Mouse (Mus musculus): Measurements from ENCODE around the gene Chid1. TPM values are rescaled to one million over a fixed set of nuclear protein-coding genes. Genes with fewer than 3 reads are reported as not detected.

The Chid1 gene
- total and polyA plus RNA-seq, 2 experiments: 24.2 to 45.1 TPM

DNA sequence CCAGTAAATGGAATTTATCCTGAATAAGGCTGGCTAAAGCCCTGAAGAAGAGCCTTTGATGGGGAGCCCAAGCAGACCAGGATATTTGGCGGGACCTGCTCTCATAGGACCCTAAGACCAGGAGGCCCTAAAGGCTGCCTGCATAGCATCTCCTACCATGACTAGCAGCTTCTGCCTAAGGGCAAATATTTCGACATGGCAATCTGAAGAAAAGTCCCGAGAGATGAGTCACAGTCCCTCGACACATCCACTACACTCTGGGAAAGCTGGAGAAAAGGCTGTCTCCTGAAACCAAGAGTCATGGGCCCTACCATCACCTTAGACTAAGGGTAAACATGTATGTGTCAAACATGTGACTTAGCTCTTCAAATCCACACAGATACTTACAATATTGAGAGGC lies 15.4 kb downstream of the Chid1 start:
- Histone ChIP-seq H3K36me3 (ENCODE audit: control insufficient read depth, insufficient read depth, low read length) (peaks cover 9% of the 10 kb centered on the region), H3K9ac (ENCODE audit: low read depth, low read length) (no peak overlapping the region)
- TF ChIP-seq CTCF (IDR thresholded peaks at IDR 0.05; ENCODE audit: low read depth, low read length) (no peak), POLR2A (IDR thresholded peaks at IDR 0.05; ENCODE audit: extremely low read depth, insufficient read depth, low read length) (no peak)

DNA sequence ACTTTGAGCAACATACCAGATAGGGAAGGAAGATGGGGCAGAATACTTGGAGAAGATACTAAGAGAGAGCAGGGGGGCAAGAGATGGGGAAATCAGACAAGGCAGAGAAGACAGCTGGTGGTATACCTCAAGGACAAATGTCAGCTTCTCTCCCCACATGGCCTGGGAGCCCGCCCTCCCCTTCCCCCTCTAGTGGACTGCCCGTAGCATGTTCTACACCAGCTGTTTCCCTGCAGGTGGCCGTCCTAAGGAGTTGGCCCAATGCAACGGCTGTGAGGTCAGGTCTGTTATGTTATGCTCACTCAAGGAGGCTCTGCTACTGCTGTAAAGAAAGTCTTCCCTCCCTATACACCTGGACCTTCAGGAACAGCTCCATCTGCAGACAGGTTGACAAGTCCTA lies 16.6 kb downstream of the Chid1 start:
- Histone ChIP-seq H3K4me1 (ENCODE audit: control insufficient read depth, insufficient read depth, low read length) (peaks cover 11% of the 10 kb centered on the region), H3K27ac (replicated peaks; ENCODE audit: insufficient read depth, low read depth, low read length) (no peak overlapping the region), H3K9ac (ENCODE audit: low read depth, low read length) (no peak overlapping the region), H3K27me3 (ENCODE audit: control insufficient read depth, insufficient read depth, low read length) (no peaks in the 10 kb centered on the region), H3K36me3 (ENCODE audit: control insufficient read depth, insufficient read depth, low read length) (peaks cover 7% of the 10 kb centered on the region), H3K4me3 (ENCODE audit: insufficient read depth, low read depth, low read length) (no peak overlapping the region), H3K79me2 (ENCODE audit: control insufficient read depth, insufficient read depth, low read length) (no peaks in the 10 kb centered on the region)
- TF ChIP-seq CTCF (IDR thresholded peaks at IDR 0.05; ENCODE audit: low read depth, low read length) (no peak), POLR2A (IDR thresholded peaks at IDR 0.05; ENCODE audit: extremely low read depth, insufficient read depth, low read length) (no peak)
- 92% methylated on average over 4 of the region's 4 CpGs for WGBS
- DNase-seq (ENCODE audit: extremely low read depth, low read depth, low spot score): no peak

More for the DNA sequence above, 15.4 kb downstream of the Chid1 start:
- no peak for DNase-seq (ENCODE audit: extremely low read depth, low read depth, low spot score)
- peaks cover 3% of the 10 kb centered on the region for H3K4me1 ChIP-seq (ENCODE audit: control insufficient read depth, insufficient read depth, low read length)
- no peak overlapping the region for H3K27ac ChIP-seq (replicated peaks; ENCODE audit: insufficient read depth, low read depth, low read length)
- H3K27me3 ChIP-seq (ENCODE audit: control insufficient read depth, insufficient read depth, low read length): no peaks in the 10 kb centered on the region
- WGBS: 91% methylated on average over 4 of the region's 4 CpGs
- H3K79me2 ChIP-seq (ENCODE audit: control insufficient read depth, insufficient read depth, low read length): no peaks in the 10 kb centered on the region
- H3K4me3 ChIP-seq (ENCODE audit: insufficient read depth, low read depth, low read length): no peak overlapping the region

DNA sequence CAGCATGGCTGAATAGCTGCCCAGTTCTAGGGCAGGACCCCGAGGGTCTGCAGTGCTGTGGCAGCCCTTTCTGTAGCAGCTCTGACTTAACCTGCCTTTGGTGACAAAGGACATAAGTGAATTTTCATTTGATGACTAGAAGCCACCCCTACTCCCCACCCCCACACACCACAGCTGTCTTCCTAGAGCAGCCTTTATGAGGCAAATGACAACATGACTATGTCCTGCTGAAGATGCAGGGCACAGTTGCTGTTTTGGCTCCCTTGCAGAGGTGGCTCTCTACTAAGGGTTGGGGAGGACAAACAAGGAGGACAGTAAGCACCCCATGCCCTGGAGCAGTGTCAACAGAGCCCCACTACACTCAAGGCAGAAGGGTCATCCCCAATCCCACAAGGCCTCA lies 19.9 kb downstream of the Chid1 start:
- Histone ChIP-seq H3K27ac (replicated peaks; ENCODE audit: insufficient read depth, low read depth, low read length) (no peak overlapping the region), H3K4me3 (ENCODE audit: insufficient read depth, low read depth, low read length) (no peak overlapping the region), H3K9ac (ENCODE audit: low read depth, low read length) (no peak overlapping the region), H3K36me3 (ENCODE audit: control insufficient read depth, insufficient read depth, low read length) (no peaks in the 10 kb centered on the region), H3K27me3 (ENCODE audit: control insufficient read depth, insufficient read depth, low read length) (no peaks in the 10 kb centered on the region), H3K79me2 (ENCODE audit: control insufficient read depth, insufficient read depth, low read length) (no peaks in the 10 kb centered on the region), H3K4me1 (ENCODE audit: control insufficient read depth, insufficient read depth, low read length) (peaks cover 19% of the 10 kb centered on the region)
- 72% methylated on average over 1 of the region's 1 CpGs for WGBS
- no peak for DNase-seq (ENCODE audit: extremely low read depth, low read depth, low spot score)
- TF ChIP-seq POLR2A (IDR thresholded peaks at IDR 0.05; ENCODE audit: extremely low read depth, insufficient read depth, low read length): no peak
- TF ChIP-seq CTCF (IDR thresholded peaks at IDR 0.05; ENCODE audit: low read depth, low read length): no peak

GRCm38 (mm10) chr7:141518926-141519325 lies 20.7 kb downstream of the Chid1 start:
- Histone ChIP-seq H3K36me3 (ENCODE audit: control insufficient read depth, insufficient read depth, low read length) (no peaks in the 10 kb centered on the region), H3K79me2 (ENCODE audit: control insufficient read depth, insufficient read depth, low read length) (no peaks in the 10 kb centered on the region), H3K4me3 (ENCODE audit: insufficient read depth, low read depth, low read length) (no peak overlapping the region), H3K9ac (ENCODE audit: low read depth, low read length) (no peak overlapping the region), H3K4me1 (ENCODE audit: control insufficient read depth, insufficient read depth, low read length) (peaks cover 19% of the 10 kb centered on the region), H3K27me3 (ENCODE audit: control insufficient read depth, insufficient read depth, low read length) (no peaks in the 10 kb centered on the region), H3K27ac (replicated peaks; ENCODE audit: insufficient read depth, low read depth, low read length) (0 out of 2 replicates have a peak overlapping the region, but pooled peaks have one; percentile 85)
- TF ChIP-seq POLR2A (IDR thresholded peaks at IDR 0.05; ENCODE audit: extremely low read depth, insufficient read depth, low read length) (no peak), CTCF (IDR thresholded peaks at IDR 0.05; ENCODE audit: low read depth, low read length) (no peak)
- 88% methylated on average over 3 of the region's 3 CpGs for WGBS
- DNase-seq (ENCODE audit: extremely low read depth, low read depth, low spot score): no peak

GRCm38 (mm10) chr7:141518296-141518695 lies 21.4 kb downstream of the Chid1 start:
- Histone ChIP-seq H3K4me1 (ENCODE audit: control insufficient read depth, insufficient read depth, low read length) (peaks cover 19% of the 10 kb centered on the region), H3K27me3 (ENCODE audit: control insufficient read depth, insufficient read depth, low read length) (no peaks in the 10 kb centered on the region), H3K79me2 (ENCODE audit: control insufficient read depth, insufficient read depth, low read length) (no peaks in the 10 kb centered on the region), H3K9ac (ENCODE audit: low read depth, low read length) (no peak overlapping the region), H3K36me3 (ENCODE audit: control insufficient read depth, insufficient read depth, low read length) (no peaks in the 10 kb centered on the region), H3K4me3 (ENCODE audit: insufficient read depth, low read depth, low read length) (no peak overlapping the region), H3K27ac (replicated peaks; ENCODE audit: insufficient read depth, low read depth, low read length) (peak overlapping the region; percentile 85)
- 77% methylated on average over 5 of the region's 5 CpGs for WGBS
- DNase-seq (ENCODE audit: extremely low read depth, low read depth, low spot score): no peak
- TF ChIP-seq POLR2A (IDR thresholded peaks at IDR 0.05; ENCODE audit: extremely low read depth, insufficient read depth, low read length): no peak
- TF ChIP-seq CTCF (IDR thresholded peaks at IDR 0.05; ENCODE audit: low read depth, low read length): no peak

DNA sequence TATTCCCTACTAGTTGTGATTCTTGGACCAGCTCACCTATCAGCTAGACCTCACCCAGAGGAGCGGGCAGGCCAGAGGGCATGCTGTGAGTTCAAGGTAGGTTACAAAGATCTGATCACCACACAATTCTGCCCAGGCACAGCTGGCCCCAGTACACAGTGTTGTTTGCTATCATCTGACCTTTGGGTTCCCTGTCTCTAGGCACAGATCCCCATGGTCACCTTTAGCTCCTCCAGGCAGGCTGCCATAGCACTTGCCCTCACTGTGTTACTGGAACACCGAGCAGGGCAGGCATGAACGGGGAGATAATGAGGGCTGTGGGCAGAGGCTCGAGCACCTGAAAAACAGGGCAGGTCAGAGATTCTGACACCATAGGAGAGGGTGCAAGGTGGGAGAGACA lies 22.0 kb downstream of the Chid1 start:
- DNase-seq (ENCODE audit: extremely low read depth, low read depth, low spot score): peak; percentile 99
- no peak for TF ChIP-seq POLR2A (IDR thresholded peaks at IDR 0.05; ENCODE audit: extremely low read depth, insufficient read depth, low read length)
- no peak for TF ChIP-seq CTCF (IDR thresholded peaks at IDR 0.05; ENCODE audit: low read depth, low read length)
- WGBS: 41% methylated on average over 4 of the region's 4 CpGs
- Histone ChIP-seq H3K9ac (ENCODE audit: low read depth, low read length) (0 out of 2 replicates have a peak overlapping the region, but pooled peaks have one; percentile 15), H3K36me3 (ENCODE audit: control insufficient read depth, insufficient read depth, low read length) (no peaks in the 10 kb centered on the region), H3K4me1 (ENCODE audit: control insufficient read depth, insufficient read depth, low read length) (peaks cover 19% of the 10 kb centered on the region), H3K27ac (replicated peaks; ENCODE audit: insufficient read depth, low read depth, low read length) (peak overlapping the region; percentile 85), H3K27me3 (ENCODE audit: control insufficient read depth, insufficient read depth, low read length) (no peaks in the 10 kb centered on the region), H3K79me2 (ENCODE audit: control insufficient read depth, insufficient read depth, low read length) (no peaks in the 10 kb centered on the region), H3K4me3 (ENCODE audit: insufficient read depth, low read depth, low read length) (no peak overlapping the region)
